Mouse (Mus musculus) c-Kit-positive CD71-positive TER-119-positive erythroid progenitor cells, embryonic 14.5 days (primary cell): ENCODE results near the gene Vangl1.

Experiments used
- DNase-seq: peaks from one replicate; pipeline ENCODE4 v3.0.0-alpha.2; 2013; ENCODE audit warnings: low spot score

The Vangl1 gene

DNA sequence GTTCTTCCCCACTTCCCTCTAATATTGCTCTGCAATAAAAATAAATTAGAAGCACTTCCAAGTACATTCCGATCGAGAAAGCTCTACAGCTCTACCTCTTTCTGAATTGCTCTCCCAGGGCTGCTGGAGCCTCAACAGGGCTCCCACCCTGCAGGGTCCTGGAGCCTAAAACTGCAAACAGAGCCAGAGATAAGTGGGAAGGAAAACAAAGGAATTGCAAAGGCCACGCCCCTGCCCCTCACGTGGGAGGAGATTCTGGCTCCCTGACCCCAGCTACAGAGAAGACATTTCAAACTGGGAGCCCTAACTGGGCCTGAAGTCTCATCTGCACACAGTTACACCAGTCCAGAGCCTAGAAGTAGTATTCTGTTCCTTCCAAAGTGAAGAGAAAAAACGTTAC, 6.7 kb downstream of the Vangl1 start:
- no peak for DNase-seq

DNA sequence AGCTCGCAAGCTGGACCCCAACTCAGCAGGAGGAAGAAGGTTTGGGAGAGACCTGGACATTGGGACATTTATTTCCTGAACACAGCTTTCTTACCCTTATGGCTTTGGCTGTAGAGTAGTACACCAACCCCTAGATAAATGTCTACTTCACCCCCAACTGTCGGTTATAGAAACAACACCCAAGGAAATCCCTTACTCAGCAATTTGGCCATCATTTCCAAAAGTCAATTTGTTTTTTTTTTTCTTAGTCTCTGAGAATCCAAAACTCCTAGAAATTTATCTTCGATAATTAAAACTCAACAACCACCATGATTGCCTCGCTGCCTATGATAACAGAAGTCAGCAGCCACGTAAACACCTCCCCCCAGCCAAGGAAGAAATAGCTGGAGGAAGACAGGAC, 7.3 kb downstream of the Vangl1 start:
- no peak for DNase-seq

DNA sequence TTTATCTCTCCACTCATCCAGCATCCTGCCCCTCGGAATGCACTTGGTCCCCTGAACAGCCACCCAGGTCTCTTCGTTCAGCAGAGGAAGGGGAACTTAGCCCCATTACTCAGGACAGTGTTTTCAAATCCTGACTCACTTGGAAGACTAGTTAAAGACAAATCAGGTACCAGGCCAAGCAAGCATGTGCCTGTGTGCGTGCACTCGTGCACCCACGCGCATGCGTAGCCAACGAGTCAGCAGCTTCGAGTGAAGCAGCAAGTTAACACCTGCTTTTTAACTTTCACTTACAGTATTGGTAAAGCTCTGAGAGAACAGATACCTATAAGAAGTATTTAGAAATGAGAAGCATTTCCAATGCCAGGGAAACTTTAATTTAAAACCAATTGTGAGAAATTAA, 8.3 kb downstream of the Vangl1 start:
- no peak for DNase-seq

DNA sequence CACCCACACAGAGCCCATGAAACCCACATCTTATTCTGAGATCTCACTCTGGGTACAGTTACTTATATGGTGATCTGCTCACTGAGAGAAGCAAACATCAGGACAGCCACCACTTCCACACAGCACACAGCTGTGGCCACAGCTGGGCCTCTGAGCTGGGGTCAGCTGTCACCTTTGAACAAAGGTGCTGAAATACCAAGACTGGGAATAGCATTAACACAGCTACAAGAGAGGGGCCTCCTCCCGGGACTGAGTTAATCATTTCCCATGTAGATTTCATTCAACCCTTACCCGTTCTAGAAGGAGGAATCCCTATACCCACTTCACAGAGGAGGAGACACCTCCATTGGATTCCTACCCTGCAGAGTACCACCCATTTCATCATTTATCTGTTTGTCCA, 8.7 kb downstream of the Vangl1 start:
- DNase-seq: no peak

DNA sequence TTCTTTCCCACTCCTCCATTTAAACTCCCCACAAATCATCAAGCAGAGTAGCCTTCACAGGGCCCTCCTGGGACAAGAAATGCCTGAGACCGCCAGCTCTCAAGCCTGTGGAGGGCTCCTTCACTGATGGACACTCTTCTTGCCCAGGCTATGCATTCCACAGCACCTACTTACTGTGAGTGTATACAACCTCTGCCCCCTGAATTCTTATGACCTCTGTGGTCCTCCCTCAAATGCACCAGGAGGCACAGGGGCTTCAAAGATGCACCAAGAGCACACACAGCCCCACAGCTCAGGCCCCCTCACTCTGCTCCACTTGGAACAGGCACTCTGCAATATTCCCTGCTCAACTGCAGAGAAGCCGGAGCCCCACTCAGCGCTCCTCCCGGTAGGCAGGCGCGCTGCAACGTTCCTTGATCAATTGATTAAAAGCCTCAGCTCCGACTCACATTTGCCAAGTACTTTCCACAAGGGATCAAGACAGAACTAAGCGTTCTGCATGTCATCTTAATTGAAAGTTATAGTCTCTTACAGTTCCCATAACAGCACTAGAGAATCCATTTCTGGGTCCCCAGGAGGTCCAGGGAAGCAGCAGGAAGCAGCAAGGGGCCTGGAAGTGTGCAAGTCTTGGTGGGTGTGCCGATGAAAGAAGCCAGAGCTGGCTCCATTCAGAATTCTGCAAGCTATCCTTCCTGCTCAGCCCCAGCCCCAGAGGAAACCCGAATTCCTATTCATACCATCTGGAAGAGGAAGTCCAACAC, 10.0 kb downstream of the Vangl1 start:
- DNase-seq: no peak

DNA sequence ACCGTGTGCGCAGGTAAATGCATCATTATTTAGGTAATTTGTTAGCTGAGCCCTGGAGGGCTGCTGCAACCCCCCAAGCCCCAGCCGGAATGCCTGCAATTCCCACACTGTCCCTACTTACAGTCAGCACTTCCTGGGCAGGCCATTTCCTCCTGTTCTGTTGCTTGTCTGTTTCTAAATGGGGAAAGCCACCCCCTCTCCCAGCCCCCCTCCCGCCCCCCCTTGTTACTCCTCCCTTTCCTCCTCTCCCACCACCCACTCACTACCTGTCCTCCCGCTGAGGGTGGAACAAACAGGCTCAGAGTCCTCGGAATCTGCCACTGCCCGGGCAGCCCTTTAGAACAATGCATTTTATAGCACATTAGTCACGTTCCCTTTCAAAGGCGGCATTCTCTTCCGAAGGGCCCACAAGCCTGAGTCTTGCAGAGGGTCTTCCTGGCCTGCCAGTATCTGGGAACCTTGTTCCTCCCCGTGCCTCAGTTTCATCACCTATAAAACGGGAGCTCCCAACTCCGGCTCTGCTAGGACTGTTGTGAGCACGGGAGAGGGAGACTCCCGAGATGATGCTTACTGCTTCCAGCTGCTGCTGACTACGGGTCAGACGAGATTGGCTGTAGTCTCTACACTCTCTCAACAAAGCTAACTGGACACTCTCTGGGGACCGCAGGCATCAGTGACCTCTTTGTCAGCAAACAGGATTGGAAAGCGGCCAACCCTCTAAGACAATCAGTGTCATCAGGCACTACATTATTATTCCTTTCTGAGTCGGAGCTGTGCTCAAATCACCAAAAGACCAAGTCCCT, 10.8 kb downstream of the Vangl1 start:
- no peak for DNase-seq

DNA sequence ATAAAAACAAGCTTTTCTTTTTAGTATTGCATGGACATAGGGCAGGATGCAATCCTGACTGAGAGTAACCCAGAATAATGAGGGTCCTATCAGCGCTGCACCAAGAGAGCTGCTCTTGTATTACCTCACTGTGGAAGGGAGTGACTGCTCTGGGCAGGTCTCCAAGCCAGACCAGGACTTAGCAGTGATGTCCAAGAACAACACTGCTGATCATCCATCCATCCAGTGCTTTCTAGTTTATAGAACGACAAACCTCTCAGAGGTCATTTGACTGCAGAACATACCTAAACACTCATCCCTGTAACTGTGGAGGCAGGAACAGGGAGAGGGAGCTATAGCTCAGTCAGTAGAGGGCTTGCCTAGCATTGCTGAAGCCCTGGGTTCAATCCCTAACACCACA, 11.9 kb downstream of the Vangl1 start:
- DNase-seq: no peak

DNA sequence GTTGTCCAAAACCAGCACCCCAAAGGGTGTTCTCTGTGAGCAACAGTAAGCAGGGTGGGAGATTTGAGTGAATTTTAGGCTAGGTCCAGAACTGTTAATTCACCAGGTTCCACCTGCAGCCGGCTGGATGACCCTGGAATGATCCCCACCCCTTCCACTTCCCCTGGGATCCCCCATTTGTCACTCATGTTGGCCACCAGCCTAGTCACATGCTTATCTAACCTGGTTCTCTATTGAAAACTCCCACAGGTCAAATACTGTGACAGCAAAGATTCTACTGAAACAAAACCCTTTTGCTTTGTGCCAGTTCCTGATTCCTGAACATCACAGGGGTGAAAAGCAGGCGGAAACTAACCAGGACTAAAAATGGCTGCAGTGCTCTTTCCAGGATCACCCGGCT, 12.9 kb downstream of the Vangl1 start:
- no peak for DNase-seq

DNA sequence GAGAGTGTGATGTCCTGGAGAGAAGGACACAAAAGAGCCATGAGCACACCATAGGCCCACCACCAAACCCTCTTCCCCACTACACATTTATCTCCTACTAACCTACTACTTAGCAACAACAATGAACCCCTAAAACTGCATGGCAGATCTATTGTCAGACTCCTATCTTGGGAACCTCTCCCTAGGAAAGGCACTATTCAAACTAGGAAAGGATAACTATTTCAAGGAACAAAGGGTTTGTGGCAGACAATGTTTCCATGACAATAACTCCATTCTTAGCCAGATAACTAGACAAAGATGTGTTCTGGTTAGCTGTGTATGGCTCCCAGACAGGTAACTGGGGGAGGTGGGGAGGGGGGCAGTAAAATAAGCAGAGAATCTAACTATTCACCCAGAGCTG, 13.9 kb downstream of the Vangl1 start:
- DNase-seq: no peak

DNA sequence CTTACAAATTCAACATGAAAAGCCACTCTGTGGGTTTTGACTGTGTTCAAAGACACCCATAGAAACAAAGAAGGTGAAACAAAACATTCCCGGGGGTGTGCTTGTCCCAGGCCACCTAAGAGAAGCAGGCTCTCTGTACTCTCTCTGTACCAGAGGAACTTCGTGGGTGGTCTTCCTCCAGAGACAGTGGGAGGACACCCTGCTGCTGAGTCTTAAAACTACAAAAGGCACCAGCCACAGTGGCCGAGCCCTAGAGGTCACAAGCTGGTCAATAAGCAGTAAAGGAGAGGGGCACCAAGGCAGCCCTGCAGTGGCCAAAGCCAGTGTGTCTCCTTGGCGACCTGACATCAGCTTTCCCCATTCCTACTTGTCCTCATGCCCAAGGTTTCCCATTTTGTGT, 14.5 kb downstream of the Vangl1 start:
- no peak for DNase-seq

DNA sequence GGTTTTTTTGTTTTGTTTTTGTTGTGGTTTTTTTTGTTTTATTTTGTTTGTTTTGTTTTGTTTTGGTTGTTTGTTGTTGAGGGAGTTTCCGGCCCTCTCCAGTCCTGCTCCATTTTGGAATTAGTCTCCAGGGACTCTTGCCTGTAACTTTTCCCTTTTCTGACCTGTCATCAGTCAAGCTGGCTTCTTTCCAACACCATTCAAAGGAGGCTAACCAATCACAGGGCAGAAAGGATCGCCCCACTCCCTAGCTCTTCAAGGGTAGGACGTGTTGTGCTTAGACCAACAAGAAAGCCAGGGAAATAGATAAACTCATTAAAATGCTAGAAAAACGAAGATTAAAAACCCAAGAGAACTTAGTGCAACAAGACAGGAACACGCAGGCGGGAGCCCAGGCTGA, 15.5 kb downstream of the Vangl1 start:
- DNase-seq: no peak

DNA sequence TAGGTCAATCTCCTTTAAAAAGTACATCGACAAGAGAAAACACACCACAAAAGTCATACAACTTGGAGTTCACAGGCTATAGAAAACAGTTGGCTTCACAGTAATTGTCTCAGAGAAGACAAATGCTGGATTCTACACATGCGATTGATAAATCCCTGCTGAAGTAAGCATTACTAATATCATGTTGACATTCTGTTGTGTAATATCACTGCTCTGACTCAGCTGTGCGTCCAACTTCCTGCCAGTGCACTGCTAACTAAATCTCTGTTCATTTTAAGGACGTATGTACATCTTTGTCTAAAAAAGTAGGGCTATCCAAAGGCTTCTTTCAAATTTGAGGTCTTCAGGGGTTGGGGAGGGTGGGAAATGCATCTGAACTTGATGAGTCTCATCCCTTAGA, 17.1 kb downstream of the Vangl1 start:
- no peak for DNase-seq

DNA sequence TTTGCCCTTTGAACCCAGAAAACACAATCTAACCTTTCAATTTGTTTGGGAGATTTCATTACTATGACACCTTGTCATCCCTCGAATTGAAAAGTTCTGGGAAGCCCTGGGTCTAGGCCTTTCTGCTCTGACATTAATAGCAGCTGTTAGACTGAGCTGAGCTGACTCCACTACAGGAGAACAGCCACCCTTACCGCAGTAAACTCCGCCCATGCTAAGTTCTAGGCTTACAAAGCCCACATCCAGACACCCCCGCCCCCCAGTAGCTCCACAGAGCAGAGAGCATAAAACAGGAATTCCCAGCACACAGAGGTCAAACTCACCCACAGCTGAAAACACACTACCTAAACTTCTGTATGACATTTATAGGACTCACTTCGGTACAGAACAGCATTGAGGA, 19.8 kb downstream of the Vangl1 start:
- DNase-seq: no peak

DNA sequence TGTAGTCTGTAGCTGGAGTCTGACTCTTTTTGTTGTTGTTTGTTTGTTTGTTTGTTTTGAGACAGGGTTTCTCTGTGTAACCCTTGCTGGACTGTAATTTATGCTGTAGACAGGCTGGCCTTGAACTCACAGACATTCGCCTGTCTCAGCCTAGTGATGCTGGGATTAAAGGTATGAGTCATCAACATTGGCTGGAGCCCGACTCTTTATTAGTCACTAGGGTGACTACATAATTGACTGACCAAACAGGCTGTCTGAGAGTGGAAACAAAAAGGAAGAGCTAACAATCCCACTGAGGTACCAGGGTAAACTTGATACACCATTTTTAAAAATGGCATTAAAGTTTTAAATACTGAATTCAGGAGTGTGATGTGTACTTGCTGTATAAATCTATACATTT, 21.9 kb downstream of the Vangl1 start:
- DNase-seq: no peak

DNA sequence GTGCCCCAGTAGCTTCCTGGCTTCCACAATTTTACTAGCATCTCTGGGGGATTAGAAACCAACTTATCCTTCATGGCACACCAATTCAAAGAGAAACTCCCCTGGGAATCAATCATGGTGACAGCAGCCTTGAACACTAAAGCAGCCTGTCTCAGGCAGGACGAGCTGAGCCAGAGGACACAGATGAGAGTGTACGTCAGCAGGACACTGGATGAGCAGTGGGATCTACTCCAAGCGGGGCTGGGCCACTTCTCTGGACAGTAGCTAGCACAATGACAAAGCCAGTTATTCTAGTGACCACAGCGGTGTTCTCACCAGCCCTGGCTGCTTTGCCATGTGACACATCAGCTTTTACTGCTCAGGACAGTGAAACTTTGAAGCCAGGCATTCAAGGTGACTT, 23.3 kb downstream of the Vangl1 start:
- no peak for DNase-seq

DNA sequence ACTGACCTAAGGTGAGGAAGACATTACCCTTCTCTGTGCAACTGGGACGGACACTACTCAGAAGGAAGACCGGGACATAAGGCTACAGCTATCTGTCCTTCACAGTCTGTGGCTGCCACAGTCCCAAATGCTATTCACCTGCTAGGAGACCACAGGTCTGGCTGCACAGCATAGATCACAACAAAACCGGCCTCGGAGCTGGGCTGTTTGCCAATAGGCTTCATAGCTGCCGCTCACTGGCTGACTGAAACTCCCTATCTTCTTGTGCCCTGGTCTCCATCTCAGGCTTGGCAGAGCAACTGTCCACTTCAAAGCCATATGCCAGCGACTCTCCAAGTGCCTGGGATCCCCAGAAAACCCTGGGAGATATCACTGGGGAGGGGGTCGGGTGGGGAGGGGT, 23.7 kb downstream of the Vangl1 start:
- no peak for DNase-seq

DNA sequence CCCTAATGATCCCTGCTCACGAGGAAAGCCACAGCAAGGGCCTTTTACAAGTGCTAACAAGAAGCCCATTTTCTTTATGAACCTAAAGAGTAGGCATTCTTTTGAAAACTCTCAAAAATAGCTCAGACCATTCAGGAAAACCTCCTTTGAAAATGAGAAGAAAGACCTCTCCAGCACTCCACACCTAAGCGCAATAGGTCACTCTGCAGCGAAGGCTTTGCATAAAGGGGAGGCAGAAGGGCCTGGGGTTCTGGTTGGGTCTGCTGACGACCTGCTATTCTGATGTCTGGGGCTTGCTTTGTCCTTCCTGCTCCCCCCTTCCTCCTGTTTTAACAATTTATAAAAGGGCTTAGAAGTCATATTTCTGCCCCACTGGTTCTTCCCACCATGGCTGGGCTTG, 24.6 kb downstream of the Vangl1 start:
- no peak for DNase-seq

DNA sequence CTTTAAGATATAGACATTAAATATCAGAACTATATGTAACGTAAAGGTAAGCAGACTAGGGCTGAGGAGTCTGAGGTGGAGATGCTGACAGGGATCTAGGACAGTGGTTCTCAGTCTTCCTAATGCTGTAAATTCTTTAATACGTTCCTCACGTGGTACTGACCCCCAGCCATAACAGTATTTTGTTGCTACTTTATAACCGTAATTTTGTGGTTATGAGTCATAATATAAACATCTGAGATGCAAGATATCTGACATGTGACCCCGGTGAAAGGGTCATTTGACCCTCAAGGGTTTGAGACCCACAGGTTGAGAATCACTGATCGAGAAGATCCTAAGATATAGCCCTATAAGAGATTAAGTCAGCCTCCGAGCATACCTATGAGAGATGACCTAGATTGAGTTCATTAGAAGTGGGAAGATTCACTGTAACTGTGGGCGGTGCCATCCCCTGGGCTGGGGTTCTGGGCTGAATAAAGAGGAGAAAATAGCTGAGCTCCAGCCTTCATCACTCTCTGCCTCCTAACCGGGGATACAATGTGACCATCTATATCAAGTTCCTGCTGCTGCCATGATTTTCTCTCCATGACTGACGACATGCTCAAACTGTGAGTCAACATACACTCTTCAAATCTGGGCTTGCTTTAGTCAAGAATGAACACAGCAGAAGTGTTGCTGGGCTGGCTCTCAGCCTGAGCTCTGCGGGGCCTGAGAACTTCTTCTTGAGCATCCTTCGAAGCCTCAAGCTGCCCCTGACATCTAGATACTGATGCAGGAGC, 26.5 kb downstream of the Vangl1 start:
- DNase-seq: no peak

DNA sequence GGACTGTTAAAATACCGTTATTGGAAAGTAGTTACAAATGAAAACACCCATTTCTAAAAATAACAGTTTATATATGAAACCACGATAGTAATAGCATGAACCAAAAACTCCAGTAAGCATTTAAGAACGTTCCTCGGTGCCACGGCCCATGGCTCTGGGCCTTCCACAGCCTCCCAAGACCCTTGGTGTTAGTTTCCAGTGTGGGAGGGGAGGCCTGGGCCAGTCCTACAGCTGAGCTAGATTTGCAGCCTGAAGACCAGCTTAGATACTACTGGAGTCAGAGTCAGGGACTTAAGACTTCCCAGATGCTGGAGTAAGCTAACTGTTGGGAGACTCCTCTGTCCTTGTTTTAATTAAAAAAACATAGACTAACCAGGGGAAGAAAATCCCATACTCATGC, 28.4 kb downstream of the Vangl1 start:
- no peak for DNase-seq

DNA sequence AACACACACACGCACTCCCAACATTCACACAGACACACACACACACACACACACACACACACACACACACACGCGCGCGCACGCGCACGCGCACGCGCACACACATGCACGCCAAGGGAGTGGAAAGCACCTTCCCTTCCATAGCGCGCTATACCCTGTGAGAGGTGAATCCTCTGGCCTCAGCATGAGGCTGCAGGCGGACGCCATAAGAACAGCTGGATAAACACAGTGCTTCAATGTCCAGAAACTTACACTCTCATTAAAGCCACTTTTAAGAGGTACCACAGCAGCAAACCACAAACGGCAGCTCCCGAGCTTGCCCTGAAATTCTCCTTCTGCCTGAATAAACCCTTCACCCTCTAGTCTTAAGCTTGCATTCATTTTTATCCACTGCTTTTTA, 28.8 kb downstream of the Vangl1 start:
- no peak for DNase-seq

DNA sequence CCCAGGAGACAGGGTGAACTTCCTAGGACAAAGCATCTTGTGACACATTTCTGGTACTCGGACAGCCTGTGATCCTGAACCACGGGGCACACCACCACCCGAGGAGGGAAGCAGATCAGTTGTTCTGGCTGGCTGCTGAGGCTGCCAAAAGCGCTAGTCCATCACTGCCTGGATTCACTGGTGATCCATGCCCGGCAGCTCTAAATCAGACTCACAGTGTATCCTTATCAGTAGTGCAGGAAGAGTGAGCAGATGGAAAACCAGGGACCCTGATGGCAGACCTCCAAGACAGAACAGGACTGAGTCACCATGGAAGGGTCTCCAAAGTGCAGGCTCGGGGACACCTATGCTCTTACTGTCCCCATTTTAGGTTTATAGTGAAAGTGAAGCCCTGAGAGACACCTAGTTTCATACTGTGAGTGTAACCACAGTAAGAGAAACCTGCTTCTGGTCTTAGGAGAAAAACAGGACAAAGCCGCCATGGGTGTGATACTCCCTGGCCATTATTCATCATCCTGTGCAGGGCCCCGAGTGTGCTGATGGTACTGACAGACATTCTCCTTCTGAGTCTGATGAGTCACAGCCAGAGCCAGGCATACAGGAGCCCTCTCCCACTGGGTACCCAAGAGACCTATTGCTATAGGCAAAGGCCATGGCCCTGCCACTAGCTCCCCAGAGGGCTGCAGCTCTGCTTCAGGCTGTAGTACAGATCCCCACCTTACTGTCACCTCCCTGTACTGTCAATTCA, 30.2 kb downstream of the Vangl1 start:
- no peak for DNase-seq

DNA sequence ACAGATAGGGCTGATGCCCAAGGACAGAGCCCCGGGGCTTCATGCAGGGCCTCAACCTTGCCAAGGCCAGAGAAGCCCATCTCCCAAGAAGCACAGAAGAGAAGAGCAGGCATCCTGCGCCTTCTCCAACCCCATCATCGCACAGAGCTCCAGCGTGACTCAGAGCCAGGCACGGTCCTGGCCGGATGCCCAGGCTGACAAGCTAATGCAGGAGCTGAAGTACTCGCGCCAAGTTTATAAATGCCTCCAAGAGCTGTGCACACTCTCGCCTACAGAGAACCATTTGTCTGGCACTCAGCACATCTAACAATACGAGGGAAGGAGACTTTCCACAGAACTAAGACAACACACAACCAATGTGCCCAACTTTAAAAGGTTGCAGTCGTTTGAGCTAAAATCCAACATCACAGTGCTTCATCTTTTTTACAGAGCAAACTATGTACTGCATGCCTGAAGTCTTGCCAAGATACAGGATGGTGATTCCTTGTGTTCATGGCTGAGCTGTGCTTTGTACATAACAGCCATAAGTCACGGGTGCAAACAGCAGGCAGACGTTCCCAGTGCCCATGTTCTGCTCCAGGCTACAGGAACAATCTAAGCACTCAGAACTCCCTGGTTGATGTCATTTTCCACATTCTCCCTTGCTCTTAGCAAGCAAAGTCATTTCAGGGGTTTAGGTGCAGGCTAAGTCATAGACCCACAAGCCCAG, 35.1 kb downstream of the Vangl1 start:
- DNase-seq: no peak
